Mouse (Mus musculus) kidney, embryonic 14.5 days (tissue): ENCODE measurements at regions not wholly inside any gene's neighbourhood (a gene's known extent, or its start where the extent isn't known, plus 50 kb on each side); places are given as distances from the start of the nearest gene placed in this dataset.
"Not testable (repeated sequence)": the region's sequence is repeated elsewhere in the genome, so short reads cannot be mapped to it uniquely, and the experiment has no call there.

Experiments
- ATAC-seq: fragments of 200-750 bp; cut with Nextera tagmentation; 2 replicates; pipeline ENCODE4 v1.8.0; 2017; ENCODE audit warnings: moderate number of reproducible peaks, mild to moderate bottlenecking, moderate TSS enrichment, moderate library complexity; ENCODE audit not compliant: low FRiP score, low TSS enrichment
- H3K27ac ChIP-seq: fragments of 300-500 bp; sonication (generic); 2 replicates; pipeline ENCODE4 v1.5.1; 2014; ENCODE audit warnings: low read depth, mild to moderate bottlenecking, low read length, moderate library complexity, mixed read lengths
- H3K27me3 ChIP-seq: fragments of 300-500 bp; sonication (generic); 2 replicates; pipeline ENCODE4 v1.6.1; 2014; ENCODE audit warnings: mild to moderate bottlenecking, low read length; ENCODE audit not compliant: control insufficient read depth, insufficient read depth
- H3K36me3 ChIP-seq: fragments of 300-500 bp; sonication (generic); 2 replicates; pipeline ENCODE4 v1.6.1; 2014; ENCODE audit warnings: low read length, mixed read lengths; ENCODE audit not compliant: control insufficient read depth, insufficient read depth
- H3K4me1 ChIP-seq: fragments of 300-500 bp; sonication (generic); 2 replicates; pipeline ENCODE4 v1.6.1; 2014; ENCODE audit warnings: low read length, mixed read lengths; ENCODE audit not compliant: control insufficient read depth, insufficient read depth
- H3K4me2 ChIP-seq: fragments of 300-500 bp; sonication (generic); replicated peaks from 2 replicates; pipeline ENCODE4 v1.6.1; 2014; ENCODE audit warnings: low read depth, mild to moderate bottlenecking, low read length
- H3K4me3 ChIP-seq: fragments of 300-500 bp; sonication (generic); 2 replicates; pipeline ENCODE4 v1.5.1; 2014; ENCODE audit warnings: mild to moderate bottlenecking, low read length
- H3K9ac ChIP-seq: fragments of 300-500 bp; sonication (generic); 2 replicates; pipeline ENCODE4 v1.6.1; 2014; ENCODE audit warnings: low read depth, mild to moderate bottlenecking, low read length, moderate library complexity
- H3K9me3 ChIP-seq: fragments of 300-500 bp; sonication (generic); 2 replicates; pipeline ENCODE4 v1.6.1; 2016; ENCODE audit warnings: low read length; ENCODE audit not compliant: control insufficient read depth
- WGBS: fragments of 180-500 bp; shearing (Covaris S2); extraction: QIAGEN DNeasy Blood & Tissue Kit; methylation state at CpG from one replicate; pipeline ENCODE4 v1.1.7; 2014; 5-methylcytosine and 5-hydroxymethylcytosine counted together

- Histone ChIP-seq H3K4me3 (no peak overlapping the region), H3K27ac (no peak overlapping the region), H3K27me3 (no peaks in the 10 kb centered on the region), H3K4me1 (no peaks in the 10 kb centered on the region), H3K36me3 (no peaks in the 10 kb centered on the region), H3K9ac (no peak overlapping the region), H3K9me3 (no peaks in the 10 kb centered on the region), H3K4me2 (no peak overlapping the region)
- ATAC-seq: no peak
These were observed 1256.1 kb upstream of the Gm12353 start for GRCm38 (mm10) chr4:18349157-18349556.

- Histone ChIP-seq H3K4me3 (no peak overlapping the region), H3K36me3 (no peaks in the 10 kb centered on the region), H3K9ac (no peak overlapping the region), H3K27me3 (no peaks in the 10 kb centered on the region), H3K27ac (no peak overlapping the region), H3K9me3 (no peaks in the 10 kb centered on the region), H3K4me2 (no peak overlapping the region), H3K4me1 (no peaks in the 10 kb centered on the region)
- ATAC-seq: no peak
- 75% methylated on average over 3 of the region's 3 CpGs for WGBS
These were observed 1239.7 kb upstream of the Gm12353 start for GRCm38 (mm10) chr4:18365514-18365913.

DNA sequence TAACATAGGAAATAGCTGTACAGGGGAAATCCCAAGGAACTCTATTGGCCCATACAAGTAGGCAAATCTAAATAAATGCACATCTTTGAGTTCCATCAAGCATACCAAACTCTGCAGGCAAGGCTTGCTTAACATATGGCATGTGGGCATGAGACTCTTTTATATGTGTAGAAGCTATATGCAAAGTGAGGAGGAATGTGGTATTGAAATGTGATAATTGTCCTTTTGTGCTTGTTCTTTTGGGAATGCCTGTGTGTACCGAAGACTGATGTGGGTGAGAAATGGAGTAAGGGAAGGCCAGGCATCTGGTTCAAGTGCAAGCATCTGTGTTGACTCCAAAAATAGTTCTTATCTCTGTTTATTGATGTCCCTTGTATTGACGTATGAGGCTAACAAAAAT lies 1239.3 kb upstream of the Gm12353 start:
- H3K4me3 ChIP-seq: no peak overlapping the region
- H3K27ac ChIP-seq: no peak overlapping the region
- no peak overlapping the region for H3K4me2 ChIP-seq
- ATAC-seq: no peak
- no peaks in the 10 kb centered on the region for H3K36me3 ChIP-seq
- no peaks in the 10 kb centered on the region for H3K9me3 ChIP-seq
- 81% methylated on average over 2 of the region's 2 CpGs for WGBS
- H3K9ac ChIP-seq: no peak overlapping the region
- H3K27me3 ChIP-seq: no peaks in the 10 kb centered on the region
- H3K4me1 ChIP-seq: no peaks in the 10 kb centered on the region

GRCm38 (mm10) chr4:18394815-18395521 lies 1210.3 kb upstream of the Gm12353 start:
- no peak overlapping the region for H3K4me3 ChIP-seq
- H3K4me1 ChIP-seq: no peaks in the 10 kb centered on the region
- no peak overlapping the region for H3K9ac ChIP-seq
- no peak for ATAC-seq
- no peaks in the 10 kb centered on the region for H3K27me3 ChIP-seq
- H3K4me2 ChIP-seq: no peak overlapping the region
- no peak overlapping the region for H3K27ac ChIP-seq
- no peaks in the 10 kb centered on the region for H3K36me3 ChIP-seq
- WGBS: 71% methylated on average over 7 of the region's 7 CpGs
- H3K9me3 ChIP-seq: no peaks in the 10 kb centered on the region

- H3K9ac ChIP-seq, ATAC-seq, H3K27ac ChIP-seq, H3K4me2 ChIP-seq, H3K36me3 ChIP-seq, H3K4me1 ChIP-seq, H3K4me3 ChIP-seq, H3K27me3 ChIP-seq, H3K9me3 ChIP-seq: not testable (repeated sequence)
These were observed 1209.6 kb upstream of the Gm12353 start for GRCm38 (mm10) chr4:18395528-18396128.

- no peak overlapping the region for H3K9ac ChIP-seq
- H3K4me2 ChIP-seq: no peak overlapping the region
- no peaks in the 10 kb centered on the region for H3K4me1 ChIP-seq
- no peaks in the 10 kb centered on the region for H3K9me3 ChIP-seq
- ATAC-seq: no peak
- no peaks in the 10 kb centered on the region for H3K27me3 ChIP-seq
- H3K36me3 ChIP-seq: no peaks in the 10 kb centered on the region
- H3K27ac ChIP-seq: no peak overlapping the region
- no peak overlapping the region for H3K4me3 ChIP-seq
- WGBS: 71% methylated on average over 1 of the region's 1 CpGs
These were observed 1194.9 kb upstream of the Gm12353 start for GRCm38 (mm10) chr4:18410338-18410737.

- peak; percentile 87 for ATAC-seq
- no peak overlapping the region for H3K4me2 ChIP-seq
These were observed 1163.9 kb upstream of the Gm12353 start for GRCm38 (mm10) chr4:18441385-18441784.

DNA sequence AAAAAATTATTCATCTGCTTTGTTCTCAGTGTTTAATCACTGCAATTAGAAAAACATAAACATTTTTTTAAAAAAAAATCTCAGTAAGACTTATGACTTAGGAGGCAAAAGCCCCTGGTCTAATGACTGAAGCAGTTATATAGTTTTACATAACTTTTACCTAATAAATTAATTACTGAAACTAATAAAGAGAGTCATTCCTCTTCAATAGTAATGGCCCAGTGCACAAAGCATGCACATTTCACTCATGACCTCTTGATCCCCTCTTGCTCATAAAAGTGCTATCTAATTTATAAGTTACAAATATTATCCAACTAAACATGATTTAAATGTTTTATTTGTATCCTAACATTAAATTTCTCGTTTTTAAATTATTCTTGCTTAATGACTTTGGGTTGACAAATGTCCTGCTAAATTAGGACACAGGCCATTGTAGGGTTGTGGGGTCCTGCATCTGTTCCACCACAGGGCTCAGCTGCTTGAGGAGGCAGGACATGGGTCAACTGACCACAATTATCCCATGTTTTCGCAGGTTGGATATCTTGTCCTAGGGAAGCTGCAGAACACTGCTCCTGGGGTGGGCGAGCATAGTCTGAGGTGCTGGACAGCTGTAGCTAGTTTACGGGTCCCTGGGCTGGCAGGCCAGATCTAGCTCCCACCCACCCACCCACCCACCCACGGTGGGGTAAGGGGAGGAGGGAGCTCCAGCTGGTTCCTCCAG lies 1160.8 kb upstream of the Gm12353 start:
- peak; percentile 81; the same call in 1 of the 2 replicates for ATAC-seq
- no peaks in the 10 kb centered on the region for H3K4me1 ChIP-seq

More at GRCm38 (mm10) chr4:18441385-18441784, 1163.9 kb upstream of the Gm12353 start:
- 0 out of 2 replicates have a peak, but pooled peaks cover 5% of the 10 kb centered on the region for H3K9me3 ChIP-seq
- no peaks in the 10 kb centered on the region for H3K27me3 ChIP-seq
- no peak overlapping the region for H3K4me3 ChIP-seq
- H3K9ac ChIP-seq: no peak overlapping the region
- H3K27ac ChIP-seq: no peak overlapping the region
- H3K36me3 ChIP-seq: no peaks in the 10 kb centered on the region
- no peaks in the 10 kb centered on the region for H3K4me1 ChIP-seq

GRCm38 (mm10) chr4:18461641-18462040 lies 1143.6 kb upstream of the Gm12353 start:
- H3K9me3 ChIP-seq: no peaks in the 10 kb centered on the region
- H3K36me3 ChIP-seq: no peaks in the 10 kb centered on the region
- no peaks in the 10 kb centered on the region for H3K4me1 ChIP-seq
- H3K4me3 ChIP-seq: no peak overlapping the region
- no peaks in the 10 kb centered on the region for H3K27me3 ChIP-seq
- no peak overlapping the region for H3K9ac ChIP-seq
- no peak overlapping the region for H3K4me2 ChIP-seq
- ATAC-seq: no peak
- H3K27ac ChIP-seq: no peak overlapping the region
- 60% methylated on average over 3 of the region's 3 CpGs for WGBS

More for the DNA sequence above, 1160.8 kb upstream of the Gm12353 start:
- Histone ChIP-seq H3K4me2 (no peak overlapping the region), H3K27ac (no peak overlapping the region), H3K4me3 (no peak overlapping the region), H3K9me3 (no peaks in the 10 kb centered on the region), H3K27me3 (no peaks in the 10 kb centered on the region), H3K36me3 (no peaks in the 10 kb centered on the region), H3K9ac (no peak overlapping the region)
- 41% methylated on average over 5 of the region's 5 CpGs for WGBS
